Mouse (Mus musculus) yolk sac, embryonic 10.5 days (tissue): ENCODE measurements around the gene Lyz1.
"Not testable (repeated sequence)": the region's sequence is repeated elsewhere in the genome, so short reads cannot be mapped to it uniquely, and the experiment has no call there.

Source experiments
- DNase-seq: peaks from one replicate; pipeline ENCODE4 v3.0.0-alpha.2; 2017; ENCODE audit warnings: low spot score

Gene Lyz1

DNA sequence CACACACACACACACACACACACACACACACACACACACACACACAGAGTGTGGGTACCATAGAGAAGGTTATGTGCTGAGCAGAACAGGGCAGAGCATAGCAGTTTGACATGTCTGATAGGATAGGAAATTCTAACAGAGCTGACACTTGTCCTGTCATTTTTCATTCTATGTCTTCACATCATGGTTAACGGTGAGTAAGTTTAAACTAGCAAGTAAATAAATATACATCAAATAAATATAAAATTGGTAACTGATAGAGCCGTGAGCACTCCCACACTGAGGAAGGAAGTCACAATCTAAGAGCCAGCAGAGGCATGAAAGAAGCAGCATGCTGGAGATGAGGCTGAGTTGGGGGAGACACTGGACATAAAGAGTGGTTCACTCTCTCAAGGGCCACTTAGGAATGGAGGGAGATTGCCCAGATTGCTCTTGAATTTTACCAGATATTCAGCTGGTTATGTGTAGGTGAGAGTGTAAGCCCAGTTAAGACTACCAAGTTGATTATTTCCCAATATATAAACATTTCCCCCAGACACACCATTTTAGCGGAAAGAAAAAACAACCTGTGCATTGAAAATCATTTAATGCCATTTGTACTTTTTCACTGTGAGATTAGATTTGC lies 5.3 kb downstream of the Lyz1 start:
- DNase-seq: no peak

DNA sequence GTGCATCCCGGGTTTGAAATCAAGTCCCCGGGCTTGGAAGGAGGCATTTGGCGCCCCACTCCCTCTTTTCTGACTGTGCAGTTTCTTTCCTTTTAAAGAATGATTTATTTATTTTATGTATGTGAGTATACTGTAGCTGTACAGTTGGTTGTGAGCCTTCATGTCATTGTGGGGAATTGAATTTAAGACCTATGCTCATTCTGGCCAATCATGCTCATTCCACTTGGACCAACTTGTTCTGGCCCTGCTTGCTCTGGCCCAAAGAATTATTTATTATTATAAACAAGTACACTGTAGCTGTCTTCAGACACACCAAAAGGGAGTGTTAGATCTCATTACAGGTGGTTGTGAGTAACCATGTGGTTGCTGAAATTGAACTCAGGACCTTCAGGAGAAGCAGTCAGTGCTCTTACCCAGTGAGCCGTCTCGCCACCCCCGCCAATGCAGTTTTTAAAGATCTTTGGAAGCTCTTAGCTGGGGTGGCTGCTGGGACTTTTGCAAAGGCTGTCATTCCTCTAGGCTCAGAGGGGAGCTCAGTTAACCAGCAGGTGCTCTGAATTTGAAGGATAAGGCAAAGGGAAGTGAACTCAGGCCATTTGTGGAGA lies 6.2 kb downstream of the Lyz1 start:
- DNase-seq: no peak

DNA sequence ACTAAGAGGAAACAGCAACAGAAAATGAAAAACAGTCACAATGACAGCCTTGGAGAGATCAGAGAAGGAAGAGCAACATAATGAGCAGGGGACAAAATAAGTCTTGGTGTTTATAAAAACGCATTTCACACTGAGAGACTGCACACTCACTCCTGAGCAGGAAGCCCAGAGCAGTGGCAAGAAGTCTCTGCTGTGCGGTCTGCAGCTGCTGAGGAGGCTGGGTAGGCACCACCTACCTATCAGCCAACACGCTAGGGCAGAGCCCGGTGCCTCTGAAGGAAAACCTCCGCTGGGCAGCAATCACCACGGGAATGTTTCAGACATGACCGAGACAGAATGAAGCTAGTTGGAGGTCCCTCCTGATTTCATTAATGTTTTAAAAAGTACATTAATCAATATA lies 7.1 kb downstream of the Lyz1 start:
- not testable (repeated sequence) for DNase-seq

DNA sequence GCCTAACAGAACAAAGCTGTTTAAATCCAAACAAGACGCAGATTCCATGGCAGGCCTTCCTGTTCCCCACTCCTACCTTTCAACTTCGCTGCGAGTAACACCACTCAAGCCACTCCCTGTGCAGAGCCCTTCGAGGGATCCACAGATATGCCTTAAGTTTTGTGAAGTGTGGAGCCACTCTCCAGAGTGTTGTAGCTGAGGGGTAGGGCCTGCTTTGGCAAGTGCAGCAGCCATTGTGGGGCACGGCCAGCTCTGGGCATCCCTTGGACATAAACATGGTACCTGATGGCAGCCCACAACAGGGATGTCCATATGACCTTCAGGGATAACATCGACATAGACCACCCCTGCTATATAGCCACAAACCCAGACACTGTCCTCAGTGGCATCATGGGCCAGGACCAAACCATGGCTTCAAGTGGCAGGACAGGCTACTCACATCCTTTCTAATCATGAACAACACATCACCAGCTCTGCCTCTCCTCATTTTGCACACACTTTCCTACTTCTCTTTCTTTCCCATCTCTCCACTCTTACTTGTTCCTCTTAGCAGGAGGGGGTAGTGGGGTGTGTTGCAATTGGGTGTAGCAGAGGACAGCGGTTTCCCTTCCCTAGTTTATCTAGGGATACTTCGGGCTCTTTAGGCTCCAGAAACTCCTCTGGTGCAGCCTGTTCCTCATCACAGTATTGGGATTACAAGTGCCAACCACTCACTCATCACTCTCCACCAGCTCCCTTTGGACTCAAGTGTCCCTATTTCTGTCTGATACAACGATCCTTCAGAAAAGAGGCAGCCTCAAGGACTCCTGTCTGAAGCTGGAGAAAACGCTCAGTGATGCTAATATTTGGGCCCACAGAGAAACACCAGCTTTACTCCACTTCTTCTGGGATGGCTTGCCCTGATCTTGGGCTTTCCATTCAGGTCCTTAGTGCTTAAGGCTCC lies 7.8 kb downstream of the Lyz1 start:
- no peak for DNase-seq

DNA sequence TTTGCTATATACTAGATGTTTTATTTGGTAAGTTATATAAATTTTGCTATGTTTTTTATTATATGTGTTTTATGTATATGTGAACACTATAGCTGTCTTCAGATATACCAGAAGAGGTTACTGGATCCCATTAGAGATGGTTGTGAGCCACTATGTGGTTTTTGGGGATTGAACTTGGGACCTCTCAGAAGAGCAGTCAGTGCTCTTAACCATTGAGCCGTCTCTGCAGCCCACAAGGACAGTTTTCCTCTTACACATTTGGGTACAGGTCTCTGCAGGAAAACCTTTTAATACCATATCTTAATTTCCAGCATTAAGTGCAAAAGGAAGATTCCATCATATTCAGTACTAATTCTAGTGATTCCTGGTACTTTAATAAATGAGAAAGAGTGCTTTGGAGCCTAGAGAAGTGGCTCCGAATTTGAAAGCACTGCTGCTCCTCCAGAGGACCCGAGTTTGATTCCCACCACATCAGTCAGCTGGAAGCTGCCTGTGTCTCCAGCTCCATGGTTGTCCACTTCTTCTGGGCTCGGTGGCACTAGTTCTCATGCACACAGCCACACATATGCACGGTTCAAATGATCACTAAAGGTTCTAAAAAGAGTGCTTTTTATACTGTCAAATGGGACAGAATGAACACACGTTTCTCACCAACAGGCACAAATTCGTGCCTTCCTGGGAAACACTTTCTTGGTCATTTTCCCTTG lies 8.6 kb downstream of the Lyz1 start:
- no peak for DNase-seq

DNA sequence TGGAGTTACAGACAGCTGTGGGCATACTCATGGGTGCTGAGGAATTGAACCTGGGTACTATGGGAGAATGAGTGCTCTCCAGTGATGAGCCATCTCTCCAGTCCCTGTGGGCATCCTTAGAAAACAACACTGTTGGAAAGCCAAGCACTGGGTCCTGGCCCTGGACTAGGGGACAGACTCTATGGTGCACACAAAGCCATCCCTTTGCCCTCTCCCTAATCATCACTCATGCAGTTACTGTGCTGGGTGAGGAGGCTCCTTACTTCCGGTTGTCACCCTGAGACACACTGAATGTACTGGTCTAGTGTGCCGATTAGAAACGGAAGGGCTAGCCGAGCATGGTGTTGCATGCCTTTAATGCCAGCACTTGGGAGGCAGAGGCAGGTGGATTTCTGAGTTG lies 9.5 kb downstream of the Lyz1 start:
- not testable (repeated sequence) for DNase-seq

DNA sequence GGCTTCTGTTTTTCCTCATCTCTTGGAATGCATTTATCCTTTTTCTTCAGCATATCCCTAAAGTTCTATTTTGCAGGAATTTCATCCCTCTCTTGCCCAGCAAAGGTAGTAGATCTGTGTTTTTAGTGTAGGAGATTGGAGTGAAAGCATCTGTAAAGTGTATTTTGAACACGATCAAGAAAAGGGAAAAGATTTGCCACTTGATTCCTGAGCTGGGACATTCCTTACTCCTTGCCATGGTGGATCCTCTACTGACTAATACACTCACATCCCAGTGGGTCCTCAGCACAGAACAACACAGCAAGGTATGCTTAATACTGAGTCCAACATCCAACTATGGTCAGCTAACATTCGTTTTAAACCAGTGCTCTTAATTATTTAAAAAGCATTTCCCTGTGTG lies 10.1 kb downstream of the Lyz1 start:
- no peak for DNase-seq

DNA sequence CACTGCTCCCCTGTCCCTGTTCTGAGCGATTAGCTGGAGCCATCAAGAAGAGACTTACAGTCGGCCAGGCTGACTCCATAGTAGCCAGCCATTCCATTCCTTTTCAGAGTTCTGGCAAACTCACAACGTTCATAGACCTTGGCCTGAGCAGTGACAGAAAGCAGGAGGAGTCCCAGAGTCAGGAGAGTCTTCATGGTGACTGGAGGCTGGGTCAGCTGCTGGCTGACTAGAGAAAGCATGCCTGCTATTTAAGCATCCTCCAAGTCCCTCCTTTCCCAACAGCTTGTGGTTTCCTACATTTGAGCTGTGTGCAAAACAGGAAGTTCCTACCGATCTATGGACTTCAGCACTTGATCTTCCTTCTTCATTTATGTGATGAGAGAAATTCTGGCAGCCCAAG lies 10.6 kb downstream of the Lyz1 start, which contains the start of gene Lyz2:
TSS of gene Lyz2 (minus strand) at position 273 of the 400 bp plus-strand sequence.
- no peak for DNase-seq

DNA sequence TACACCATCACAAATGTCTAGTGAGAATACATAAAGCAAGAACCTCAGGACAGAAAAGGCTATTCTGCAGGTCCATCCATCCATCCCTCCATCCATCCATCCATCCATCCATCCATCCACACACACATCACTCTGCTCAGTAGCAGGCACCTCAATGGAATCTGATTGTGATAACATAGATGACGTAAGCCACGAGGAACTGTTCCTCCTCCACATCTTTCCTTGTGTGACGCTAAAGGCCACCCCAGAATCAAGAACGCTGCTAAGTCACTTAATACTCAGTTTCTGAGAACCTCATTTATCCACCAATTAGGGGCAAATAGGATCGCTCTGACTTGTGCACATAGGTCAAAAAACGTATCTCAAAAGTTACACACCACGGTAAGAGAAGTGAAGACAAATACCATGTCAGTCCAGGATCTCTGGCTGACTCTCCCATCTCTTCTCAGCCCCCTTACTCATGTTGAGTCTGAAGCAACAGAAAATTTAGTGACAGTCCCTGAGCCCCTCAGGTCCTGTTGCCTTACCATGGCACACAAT lies 11.2 kb downstream of the Lyz1 start:
- no peak for DNase-seq

DNA sequence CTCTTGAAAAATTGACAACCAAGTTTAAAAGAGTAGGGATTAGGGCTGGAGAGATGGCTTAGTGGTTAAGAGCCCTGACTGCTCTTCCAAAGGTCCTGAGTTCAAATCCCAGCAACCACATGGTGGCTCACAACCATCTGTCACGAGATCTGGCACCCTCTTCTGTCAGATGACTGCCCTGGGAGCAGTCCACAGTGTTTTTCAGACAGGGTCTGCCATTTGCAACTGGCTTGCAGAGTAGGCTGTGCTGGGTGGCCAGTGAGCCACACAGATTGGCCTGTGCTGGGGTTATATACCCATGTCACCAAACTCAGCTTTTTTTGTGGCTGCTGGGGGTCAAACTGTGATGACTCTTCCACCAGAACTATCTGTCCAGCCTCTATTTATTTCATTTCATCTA lies 12.7 kb downstream of the Lyz1 start:
- DNase-seq: no peak

DNA sequence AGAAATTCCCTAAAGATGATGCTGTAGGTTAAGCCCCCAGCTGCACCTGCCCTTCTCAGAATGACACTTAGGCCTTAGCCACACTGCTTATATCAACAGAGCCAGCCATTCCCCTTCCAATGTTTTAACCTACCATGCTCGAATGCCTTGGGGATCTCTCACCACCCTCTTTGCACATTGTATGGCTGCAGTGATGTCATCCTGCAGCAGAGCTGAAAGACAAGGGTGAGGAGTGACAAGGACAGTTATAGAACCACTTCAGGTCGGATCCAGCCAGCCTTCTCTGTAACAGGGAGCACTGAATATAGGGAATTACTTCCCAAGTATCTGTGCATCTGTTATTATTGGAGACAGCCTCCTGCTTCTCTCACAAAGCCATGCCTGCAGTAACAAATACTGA lies 14.2 kb downstream of the Lyz1 start:
- DNase-seq: not testable (repeated sequence)

DNA sequence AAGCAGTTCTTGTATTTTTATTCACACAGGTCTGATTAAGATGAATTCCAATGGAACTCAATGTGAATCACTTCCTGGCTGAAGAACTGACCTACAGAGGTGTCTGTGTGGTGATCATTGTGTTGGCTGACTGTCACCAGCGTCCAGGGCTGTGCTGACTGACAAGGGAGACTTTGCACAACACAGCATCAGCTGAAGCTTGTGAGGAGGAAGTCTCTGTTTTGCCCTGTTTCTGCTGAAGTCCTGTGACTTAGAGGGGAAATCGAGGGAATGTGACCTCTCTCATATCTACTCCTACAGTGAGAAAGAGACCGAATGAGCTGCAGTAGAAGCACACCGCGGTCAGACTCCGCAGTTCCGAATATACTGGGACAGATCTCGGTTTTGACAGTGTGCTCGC lies 14.9 kb downstream of the Lyz1 start:
- DNase-seq: not testable (repeated sequence)

DNA sequence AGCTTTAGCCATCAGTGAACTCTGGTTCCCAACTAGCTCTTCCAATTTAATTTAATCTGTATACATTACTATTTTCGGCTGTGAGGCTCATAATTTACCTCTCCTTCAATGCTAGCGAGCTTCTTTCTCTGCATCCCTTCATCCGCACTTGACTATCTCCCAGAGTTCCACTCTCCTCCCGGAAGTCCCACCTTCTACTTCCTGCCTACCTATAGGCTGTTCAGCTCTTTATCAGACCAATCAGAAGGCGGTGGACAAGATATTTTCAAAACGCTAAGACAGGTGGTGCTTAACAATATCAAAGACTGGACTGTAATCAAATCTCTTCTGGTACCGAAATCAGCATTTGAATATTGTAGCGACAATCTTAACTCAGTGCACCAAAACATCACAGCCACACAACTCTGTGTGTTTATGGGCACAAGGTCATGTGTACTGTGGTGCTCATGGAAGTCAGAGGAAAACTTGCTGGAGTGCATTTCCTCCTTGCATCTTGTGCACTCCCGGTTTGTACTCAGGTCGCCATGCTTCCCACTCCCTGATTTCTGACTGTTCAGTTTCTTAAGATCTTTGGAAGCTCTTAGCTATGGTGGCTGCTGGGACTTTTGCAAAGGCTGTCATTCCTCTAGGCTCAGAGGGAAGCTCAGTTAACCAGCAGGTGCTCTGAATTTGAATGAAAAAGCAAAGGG lies 16.8 kb downstream of the Lyz1 start:
- DNase-seq: no peak

DNA sequence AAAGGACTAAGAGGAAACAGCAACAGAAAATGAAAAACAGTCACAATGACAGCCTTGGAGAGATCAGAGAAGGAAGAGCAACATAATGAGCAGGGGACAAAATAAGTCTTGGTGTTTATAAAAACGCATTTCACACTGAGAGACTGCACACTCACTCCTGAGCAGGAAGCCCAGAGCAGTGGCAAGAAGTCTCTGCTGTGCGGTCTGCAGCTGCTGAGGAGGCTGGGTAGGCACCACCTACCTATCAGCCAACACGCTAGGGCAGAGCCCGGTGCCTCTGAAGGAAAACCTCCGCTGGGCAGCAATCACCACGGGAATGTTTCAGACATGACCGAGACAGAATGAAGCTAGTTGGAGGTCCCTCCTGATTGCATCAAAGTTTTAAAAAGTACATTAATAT lies 18.0 kb downstream of the Lyz1 start:
- not testable (repeated sequence) for DNase-seq

DNA sequence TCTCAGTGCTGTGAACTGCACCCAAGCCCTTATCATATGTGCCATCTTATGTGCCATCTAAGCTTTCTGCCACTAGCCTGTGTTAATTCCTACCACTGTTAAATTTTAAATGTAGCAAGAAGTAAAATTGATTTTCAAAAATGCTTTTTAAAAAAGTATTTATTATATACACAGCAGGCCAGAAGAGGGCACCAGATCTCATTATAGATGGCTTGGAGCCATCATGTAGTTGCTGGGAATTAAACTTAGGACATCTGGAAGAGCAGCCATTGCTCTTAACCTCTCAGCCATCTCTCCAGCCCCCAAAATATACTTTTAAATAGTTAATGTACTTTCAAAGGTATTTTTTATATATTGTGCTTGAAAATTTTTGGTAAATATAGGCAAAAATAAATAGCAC lies 20.6 kb downstream of the Lyz1 start:
- no peak for DNase-seq

DNA sequence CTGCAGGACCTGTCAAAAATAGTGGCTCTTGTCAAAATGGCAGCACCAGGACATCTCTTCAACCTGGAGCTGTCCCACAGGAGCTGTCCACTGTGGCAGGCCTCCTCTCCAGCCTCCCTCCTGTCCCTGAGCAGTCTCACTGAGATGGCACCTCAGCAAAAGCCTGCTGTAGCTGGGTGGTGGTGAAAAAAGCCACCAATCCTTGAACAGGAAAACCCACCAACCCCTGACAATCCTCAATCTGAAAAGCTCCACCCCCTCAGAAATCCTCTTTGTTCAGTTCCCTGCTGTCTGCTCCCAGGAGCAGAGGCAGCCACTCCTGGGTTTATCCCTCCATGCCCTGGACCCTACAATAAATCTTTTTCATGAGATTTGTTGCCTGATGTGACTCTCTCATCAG lies 32.8 kb downstream of the Lyz1 start:
- DNase-seq: no peak

DNA sequence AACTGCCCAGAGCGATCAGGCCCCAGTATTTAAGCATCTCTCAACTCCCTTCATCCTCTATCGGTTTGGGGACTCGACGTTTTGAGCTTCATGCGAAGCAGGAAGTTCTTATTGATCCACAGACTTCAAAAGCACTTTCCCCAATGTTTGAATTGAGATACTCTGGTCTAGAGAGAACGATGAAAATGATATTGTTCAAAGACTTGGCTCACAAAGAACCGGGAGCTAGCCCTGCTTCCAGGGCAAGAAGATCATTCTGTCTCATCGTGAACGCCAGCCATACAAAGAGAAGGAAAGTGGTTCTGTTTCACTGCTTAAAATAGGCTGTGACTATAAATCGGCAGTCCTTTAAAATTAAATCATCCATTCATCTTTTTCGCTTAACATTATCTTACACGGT lies 54.1 kb downstream of the Lyz1 start, which contains the start of gene 9530003J23Rik:
TSS of gene 9530003J23Rik (minus strand) at position 101 of the 400 bp plus-strand sequence.
- no peak for DNase-seq
